Mouse (Mus musculus) urinary bladder, postnatal 4 days (tissue): ENCODE measurements at regions not wholly inside any gene's neighbourhood (a gene's known extent, or its start where the extent isn't known, plus 50 kb on each side); places are given as distances from the start of the nearest gene placed in this dataset.

Source experiments
- DNase-seq, 2 experiments: peaks; one replicate each; pipeline ENCODE4 v3.0.0; 2021 to 2022; ENCODE audit warnings: low spot score in 2 of 2

- no peak for DNase-seq
Measured at GRCm38 (mm10) chr3:128723100-128723499, 476.6 kb upstream of the Pitx2 start.

- DNase-seq: no peak
Measured at GRCm38 (mm10) chr3:128720276-128720675, 479.4 kb upstream of the Pitx2 start.

DNA sequence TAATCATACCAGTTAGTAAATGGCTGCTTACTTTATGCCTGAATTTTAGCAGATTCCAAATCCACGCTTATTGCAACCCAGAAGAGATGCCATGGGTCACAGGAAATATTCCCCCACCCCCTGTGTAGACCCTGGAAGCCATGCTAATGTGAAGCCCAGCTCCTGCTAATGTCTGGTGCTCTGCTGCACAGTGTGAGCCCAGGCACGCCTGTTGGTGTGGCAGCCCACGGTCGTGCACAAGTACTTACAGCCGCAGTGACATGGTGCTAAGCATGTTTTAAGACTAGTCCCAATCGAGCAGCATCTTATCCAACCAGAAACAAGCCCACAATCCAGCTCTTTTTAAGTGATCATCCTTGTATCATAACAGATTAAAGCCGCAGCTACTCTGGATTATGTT, 480.5 kb upstream of the Pitx2 start:
- no peak for DNase-seq

- no peak for DNase-seq
Measured at GRCm38 (mm10) chr3:128707270-128707669, 492.4 kb upstream of the Pitx2 start.

DNA sequence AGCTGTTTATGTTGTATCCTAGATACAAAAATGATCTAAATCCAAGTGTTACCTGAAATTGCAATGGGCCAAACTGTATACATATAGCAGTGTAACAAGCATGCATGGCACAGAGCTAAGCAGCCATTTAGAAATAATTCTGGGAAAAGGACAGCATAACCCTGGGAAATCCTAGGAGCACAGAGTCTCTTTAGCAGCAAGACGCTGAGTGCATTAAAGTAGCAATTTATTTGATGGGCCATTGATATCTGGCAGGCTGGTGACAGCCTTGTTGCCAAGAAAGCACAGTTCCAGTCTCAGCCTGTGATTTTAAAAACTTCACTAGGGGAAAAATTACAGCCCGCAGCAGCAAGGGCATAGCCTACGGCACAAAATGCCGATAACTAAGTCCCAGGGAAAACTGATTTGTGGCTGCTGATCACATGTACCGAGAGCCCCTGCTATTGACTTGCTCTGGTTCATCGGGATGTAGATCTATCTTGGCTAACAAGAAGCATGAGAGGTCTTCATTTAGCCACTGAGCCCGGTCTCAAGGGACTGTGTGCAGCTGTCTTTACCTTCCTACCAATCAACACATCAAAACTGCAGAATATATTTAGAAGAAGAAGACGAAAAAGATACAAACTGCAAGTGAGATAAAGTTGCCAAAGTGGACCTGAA, 531.1 kb upstream of the Pitx2 start:
- DNase-seq: no peak

DNA sequence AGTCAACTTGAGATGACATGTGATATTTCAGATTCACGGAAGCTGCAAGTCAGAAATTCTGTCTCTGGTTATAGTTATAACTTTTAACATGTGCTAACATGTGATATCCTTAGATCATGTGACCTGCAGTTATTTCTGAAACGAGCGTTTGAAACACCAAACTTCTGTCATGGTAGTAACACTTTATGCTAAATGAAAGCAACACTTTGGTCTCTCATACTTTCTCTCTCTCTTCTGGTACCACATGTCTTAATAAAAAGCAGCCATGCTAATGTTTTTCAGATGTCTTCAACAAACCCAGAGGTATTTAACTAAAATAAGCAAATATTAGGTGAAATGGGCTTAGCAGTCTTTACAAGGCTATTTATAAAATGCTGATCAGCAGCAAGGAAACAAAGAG, 534.5 kb upstream of the Pitx2 start:
- DNase-seq: no peak

DNA sequence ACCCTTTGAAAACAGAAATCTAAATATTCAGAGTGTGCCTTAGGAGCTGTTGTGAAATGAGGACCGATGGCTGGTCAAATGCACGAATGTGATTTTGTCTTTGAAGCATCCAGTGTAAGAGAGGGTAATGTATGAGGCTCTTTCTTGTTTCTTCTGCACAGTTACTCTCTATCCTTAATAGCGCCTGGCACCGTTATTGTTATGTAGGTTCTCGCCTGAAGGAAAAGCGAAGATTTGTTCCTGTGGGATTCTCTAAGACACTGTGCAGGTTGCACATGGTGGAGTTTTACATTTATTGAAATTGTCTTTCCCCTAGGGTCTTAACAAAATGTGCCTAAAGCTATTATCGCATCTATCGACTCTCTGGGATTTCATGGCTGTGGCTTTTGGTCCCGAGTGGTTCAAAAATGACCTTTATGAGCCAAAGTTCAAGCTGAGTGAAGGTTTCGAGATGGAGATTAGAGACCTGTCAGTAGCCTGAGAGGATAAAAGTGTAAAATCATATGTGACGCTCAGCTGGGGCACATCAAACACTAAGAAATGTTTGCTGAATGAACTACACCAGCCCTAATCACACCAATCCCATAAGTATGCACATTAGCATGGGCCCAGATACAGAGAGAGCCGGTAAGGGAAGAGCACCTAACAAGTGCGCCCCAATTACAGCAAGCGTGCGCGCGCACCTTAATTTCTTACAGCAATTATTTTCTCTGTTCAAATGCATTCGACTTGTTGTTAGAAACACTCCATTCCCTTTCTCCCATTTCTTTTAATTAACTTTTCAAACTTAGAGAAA, 562.5 kb upstream of the Pitx2 start:
- no peak for DNase-seq

- DNase-seq: no peak
Measured at GRCm38 (mm10) chr3:128627696-128628095, 572.0 kb upstream of the Pitx2 start.

DNA sequence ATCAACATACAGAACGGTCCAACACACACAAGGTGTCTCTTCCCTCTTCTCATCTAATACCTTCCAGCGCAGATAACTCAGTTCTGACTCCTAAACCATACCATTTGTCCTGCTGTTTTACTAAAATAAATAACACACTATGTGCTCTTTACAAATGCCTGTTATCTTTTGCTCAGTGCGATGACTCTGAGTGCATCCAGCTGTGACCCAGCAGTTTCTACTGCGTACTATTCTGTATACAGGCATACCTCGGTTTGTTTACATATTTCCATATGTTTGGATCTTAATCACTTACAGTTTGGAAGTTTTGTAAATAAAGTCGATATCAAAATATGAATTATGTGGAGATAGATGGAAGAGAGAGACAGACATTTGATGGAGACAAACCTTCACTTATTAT, 583.0 kb upstream of the Pitx2 start:
- no peak for DNase-seq

- no peak for DNase-seq
Measured at GRCm38 (mm10) chr3:128613657-128614056, 586.0 kb upstream of the Pitx2 start.

DNA sequence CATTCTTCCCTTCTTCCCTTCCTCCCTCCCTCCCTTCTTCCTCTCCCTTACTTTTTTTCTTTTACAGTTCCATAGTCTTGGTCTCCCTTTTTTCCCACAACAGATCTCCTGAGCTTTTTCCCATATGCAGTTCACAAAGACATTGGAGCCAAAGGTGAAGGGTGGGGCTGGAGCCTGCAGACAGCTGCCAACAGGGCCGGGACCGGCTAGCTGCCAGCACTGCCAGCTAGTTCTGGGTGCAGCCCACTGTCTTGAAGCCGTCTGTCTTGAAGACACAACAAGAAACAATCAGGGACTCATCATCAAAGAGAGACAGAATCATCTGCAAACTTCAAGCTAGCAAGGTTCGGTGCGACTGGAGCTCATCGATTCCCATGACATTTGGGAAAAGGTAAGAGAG, 588.9 kb upstream of the Pitx2 start:
- DNase-seq: no peak

GRCm38 (mm10) chr3:128608694-128609093, 591.0 kb upstream of the Pitx2 start:
- DNase-seq: no peak

DNA sequence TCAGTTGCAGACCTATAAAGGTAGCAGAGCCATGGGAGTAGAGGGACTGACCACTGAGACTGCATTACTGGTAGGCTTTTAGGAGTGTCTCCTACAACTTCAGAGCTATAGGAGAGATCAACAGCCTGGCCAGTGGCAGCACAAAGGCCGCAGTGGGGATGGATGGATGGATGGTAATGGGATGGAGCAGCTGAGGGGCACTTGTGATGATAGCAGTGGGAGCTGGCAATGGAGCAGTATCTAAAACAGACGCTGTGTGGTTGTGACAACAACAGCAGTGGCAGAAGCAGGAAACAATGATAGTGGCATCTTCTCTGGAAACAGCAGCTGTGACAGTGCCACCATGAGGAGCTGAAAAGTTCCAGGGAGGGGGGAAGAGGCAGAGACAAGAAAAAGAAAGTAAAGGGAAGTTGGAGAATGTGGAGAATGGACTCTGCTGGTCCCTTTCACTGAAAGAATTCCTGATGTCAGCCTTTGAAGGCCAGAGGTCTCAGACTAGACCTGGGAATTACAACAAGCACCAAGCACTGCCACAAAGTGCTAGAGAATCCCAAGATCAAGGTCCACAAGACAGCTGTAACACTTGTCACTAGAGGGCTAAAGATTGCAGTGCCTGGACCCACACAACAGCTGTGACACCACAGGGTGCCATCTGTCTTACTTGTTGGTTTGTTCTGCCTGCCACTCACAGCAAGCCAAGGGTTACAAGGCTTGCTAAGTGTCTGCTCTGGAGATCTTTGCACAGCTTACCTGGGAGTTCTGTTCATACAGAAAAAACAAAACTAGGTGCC, 624.1 kb upstream of the Pitx2 start:
- DNase-seq: no peak

DNA sequence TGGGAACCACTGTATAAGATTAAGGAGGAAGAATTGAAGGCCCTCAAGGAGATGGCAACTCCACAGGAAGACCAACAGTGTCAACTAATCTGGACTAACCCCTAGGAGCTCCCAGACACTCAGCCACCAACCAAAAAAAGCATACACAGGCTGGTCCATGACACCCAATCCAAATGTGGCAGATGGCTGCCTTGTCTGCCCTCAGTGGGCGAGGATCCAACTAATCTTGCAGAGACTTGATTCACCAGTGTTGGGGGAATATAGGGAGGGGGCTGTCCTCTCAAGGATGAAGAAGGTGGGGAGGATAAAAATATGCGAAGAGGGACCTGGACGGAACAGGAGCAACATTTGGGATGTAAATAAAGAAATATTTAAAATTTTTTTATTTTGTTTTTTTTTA, 629.1 kb upstream of the Pitx2 start:
- DNase-seq: no peak

GRCm38 (mm10) chr3:128565386-128565785, 634.3 kb upstream of the Pitx2 start:
- no peak for DNase-seq

DNA sequence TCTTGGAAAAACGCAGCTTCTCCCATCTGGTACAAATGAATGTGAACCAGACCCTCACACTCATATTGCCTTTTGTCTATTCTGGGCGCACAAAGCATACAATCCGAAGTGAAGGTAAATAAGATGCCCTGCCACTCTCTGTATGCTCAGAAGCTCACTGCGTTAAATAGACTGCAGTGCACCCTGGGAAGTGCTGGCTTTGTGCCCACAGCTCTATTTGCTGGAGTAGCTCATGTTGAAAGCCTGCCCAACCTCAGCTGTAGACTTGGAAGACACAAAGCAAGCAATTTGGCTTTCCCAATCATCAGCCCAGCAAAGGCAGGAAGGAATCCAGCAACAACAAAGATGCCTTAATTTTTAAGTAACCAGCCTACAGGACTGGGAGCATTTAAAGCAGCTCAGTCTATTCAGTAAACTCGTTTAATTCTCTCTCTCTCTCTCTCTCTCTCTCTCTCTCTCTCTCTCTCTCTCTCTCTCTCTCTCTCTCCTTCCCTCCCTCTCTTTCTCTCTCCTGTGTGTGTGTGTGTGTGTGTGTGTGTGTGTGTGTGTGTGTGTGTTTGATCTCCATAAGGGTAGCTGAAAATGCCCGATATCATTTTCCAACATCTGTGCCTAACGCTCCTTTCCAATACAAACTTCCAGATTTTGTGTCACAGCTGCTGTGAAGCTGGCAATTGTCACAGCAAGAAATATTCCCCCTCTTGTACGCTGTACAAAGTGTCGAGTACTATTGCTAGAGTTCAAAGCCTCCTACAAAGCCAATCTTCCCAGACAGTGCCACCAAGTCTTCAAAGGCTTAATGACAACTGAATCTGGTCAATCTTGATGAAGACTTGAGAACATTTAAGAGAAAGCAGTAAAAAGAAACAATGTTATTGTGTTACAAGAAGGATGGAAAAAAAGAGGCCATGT, 650.5 kb upstream of the Fam241a start:
- peak; percentile 17 to 65 for DNase-seq

- no peak for DNase-seq
Measured at GRCm38 (mm10) chr3:128525427-128525826, 629.3 kb upstream of the Fam241a start.

DNA sequence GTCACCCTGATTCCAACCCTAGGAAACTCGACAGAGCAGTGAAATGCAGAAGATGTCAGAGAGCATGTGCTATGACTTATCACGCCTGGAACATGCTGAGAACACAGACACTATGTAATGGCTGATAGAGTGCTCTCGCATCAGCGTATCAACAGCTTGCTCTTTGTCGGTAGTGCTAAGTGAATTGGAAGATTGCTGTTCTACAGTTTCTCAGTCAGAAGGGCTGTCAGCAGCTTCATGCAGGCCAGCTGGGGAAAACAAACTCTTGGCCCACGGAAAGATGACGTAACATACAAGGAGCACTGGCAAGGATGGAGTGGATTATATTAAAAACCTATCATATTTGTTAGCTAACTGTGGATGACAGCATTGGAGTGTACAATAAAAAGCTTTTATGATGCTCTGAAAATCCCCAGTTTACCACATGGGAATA, 624.6 kb upstream of the Fam241a start:
- DNase-seq: peak in 1 of 2 experiments; percentile 19

GRCm38 (mm10) chr3:128519913-128520316, 623.8 kb upstream of the Fam241a start:
- DNase-seq: peak in 1 of 2 experiments; percentile 62

DNA sequence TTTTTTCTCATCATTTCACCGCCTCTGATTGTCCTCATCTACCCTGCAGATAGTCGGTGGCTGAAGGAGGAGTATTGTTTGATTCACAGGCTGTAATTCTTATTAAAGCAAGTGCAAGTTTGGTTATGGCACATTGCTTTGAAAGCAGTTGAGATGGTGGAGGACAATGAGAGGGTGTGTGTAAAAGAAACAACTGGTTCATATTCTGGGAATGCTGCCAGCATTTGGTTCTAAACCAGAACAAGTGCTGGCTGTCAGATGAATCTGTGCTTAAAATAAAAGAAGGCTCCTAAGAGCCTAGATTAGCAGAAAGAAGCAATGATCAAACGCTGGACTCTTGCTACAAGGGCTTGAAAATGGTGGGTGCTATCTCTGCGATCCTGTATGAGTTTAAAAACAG, 622.7 kb upstream of the Fam241a start:
- no peak for DNase-seq

DNA sequence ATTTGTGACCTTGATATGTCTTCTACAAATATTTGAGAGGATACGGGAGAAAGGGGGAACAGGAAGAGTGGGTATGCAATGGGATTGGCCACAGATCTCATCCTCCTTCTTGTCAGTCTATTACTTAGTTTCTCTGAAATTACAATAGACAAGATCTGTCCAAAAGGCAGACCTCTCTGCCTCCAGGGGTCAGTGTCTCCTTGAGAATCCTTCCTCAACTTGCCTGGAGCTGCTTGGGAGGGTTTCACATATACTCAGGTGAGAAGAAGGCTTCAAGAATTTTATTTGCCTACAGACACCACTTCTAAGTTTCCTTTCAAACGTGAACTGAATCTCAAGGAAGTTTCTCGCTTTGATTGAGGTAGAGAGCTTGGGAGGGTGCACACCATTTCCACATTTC, 575.0 kb upstream of the Fam241a start:
- DNase-seq: no peak
